Mouse (Mus musculus): ENCODE measurements around the gene Olfr888. TPM values are rescaled to one million over a fixed set of nuclear protein-coding genes. Genes with fewer than 3 reads are reported as not detected.

The Olfr888 gene
- not detected for total RNA-seq (2021)
- long read RNA-seq, experiment 1, result 0 reads
- long read RNA-seq, experiment 2, result 0 reads

GRCm38 (mm10) chr9:38107828-38108227 is at the start of gene Olfr888:
Olfr888 (plus strand) TSS chr9:38108128.
- H3K4me3 ChIP-seq, result no peak within 1 kb of the TSS
- H3K27ac ChIP-seq, result no peak within 1 kb of the TSS
- no peak for DNase-seq
- TF ChIP-seq CTCF (IDR thresholded peaks at IDR 0.05), result no peak
- intact Hi-C loops (cut with DNase I), result no loop called here

GRCm38 (mm10) chr9:38061022-38061421 is 46.9 kb upstream of the Olfr888 start, which contains the start of gene Olfr885:
Olfr885 (plus strand) TSS chr9:38061322.
- TF ChIP-seq CTCF (IDR thresholded peaks at IDR 0.05), result no peak

GRCm38 (mm10) chr9:38083772-38084171 is 24.2 kb upstream of the Olfr888 start, which contains the start of gene Olfr887:
Olfr887 (plus strand) TSS chr9:38084072.
- intact Hi-C loops (cut with DNase I), result no loop called here
- Histone ChIP-seq H3K4me3 (no peak within 1 kb of the TSS), H3K27ac (no peak within 1 kb of the TSS)
- DNase-seq, result no peak
- no peak for TF ChIP-seq CTCF (IDR thresholded peaks at IDR 0.05)

More at GRCm38 (mm10) chr9:38061022-38061421, 46.9 kb upstream of the Olfr888 start, which contains the start of gene Olfr885:
- no peak within 1 kb of the TSS for H3K4me3 ChIP-seq
- intact Hi-C loops (cut with DNase I), result no loop called here
- no peak for DNase-seq
- no peak within 1 kb of the TSS for H3K27ac ChIP-seq

GRCm38 (mm10) chr9:38114898-38115297 is 7.0 kb downstream of the Olfr888 start, which contains the start of gene Olfr889:
Olfr889 (plus strand) TSS chr9:38115198.
- intact Hi-C loops (cut with DNase I), result no loop called here
- no peak within 1 kb of the TSS for H3K4me3 ChIP-seq
- no peak within 1 kb of the TSS for H3K27ac ChIP-seq
- TF ChIP-seq CTCF (IDR thresholded peaks at IDR 0.05), result no peak
- no peak for DNase-seq

GRCm38 (mm10) chr9:38142217-38142616 is 34.3 kb downstream of the Olfr888 start, which contains the start of gene Olfr890:
Olfr890 (plus strand) TSS chr9:38142517.
- Histone ChIP-seq H3K27ac (no peak within 1 kb of the TSS), H3K4me3 (no peak within 1 kb of the TSS)
- intact Hi-C loops (cut with DNase I), result loop anchor here (5.0 kb wide), 1 partner anchor 240 kb away; no protein-coding TSS in a partner anchor
- no peak for TF ChIP-seq CTCF (IDR thresholded peaks at IDR 0.05)
- DNase-seq, result no peak

Other genes with a start within 250 kb of the Olfr888 start
- not detected for gene Olfr145, start 211.4 kb upstream of the Olfr888 start, total RNA-seq (2021)
- not detected for gene Olfr878, start 190.3 kb upstream of the Olfr888 start, total RNA-seq (2021)
- gene Olfr881, start 116.3 kb upstream of the Olfr888 start, total RNA-seq (2021), result not detected
- not detected for gene Olfr883, start 82.3 kb upstream of the Olfr888 start, total RNA-seq (2021)
- gene Olfr884, start 61.6 kb upstream of the Olfr888 start, total RNA-seq (2021), result not detected
- not detected for gene Olfr885, start 46.8 kb upstream of the Olfr888 start, total RNA-seq (2021)
- gene Olfr887, start 24.1 kb upstream of the Olfr888 start, total RNA-seq (2021), result not detected
- not detected for gene Olfr889, start 7.1 kb downstream of the Olfr888 start, total RNA-seq (2021)
- gene Olfr890, start 34.4 kb downstream of the Olfr888 start, total RNA-seq (2021), result not detected
- gene Olfr891, start 72.7 kb downstream of the Olfr888 start, total RNA-seq (2021), result not detected
- not detected for gene Olfr893, start 100.2 kb downstream of the Olfr888 start, total RNA-seq (2021)
- not detected for gene Olfr894, start 109.9 kb downstream of the Olfr888 start, total RNA-seq (2021)
- not detected for gene Olfr143, start 144.6 kb downstream of the Olfr888 start, total RNA-seq (2021)
- gene Olfr895, start 159.7 kb downstream of the Olfr888 start, total RNA-seq (2021), result not detected
- gene Olfr896-ps1, start 183.0 kb downstream of the Olfr888 start, total RNA-seq (2021), result not detected
- not detected for gene Olfr25, start 220.9 kb downstream of the Olfr888 start, total RNA-seq (2021)
- not detected for gene Olfr898, start 240.3 kb downstream of the Olfr888 start, total RNA-seq (2021)